Mouse (Mus musculus) ES-Bruce4 (cell line): ENCODE measurements around the gene Mapt.

Experiments
- CTCF ChIP-seq: IDR thresholded peaks from one replicate; pipeline ENCODE4 v1.8.1; 2011; ENCODE audit warnings: low read depth, low read length
- EP300 ChIP-seq: IDR thresholded peaks from 2 replicates; pipeline ENCODE4 v1.6.1; 2011; ENCODE audit warnings: low read depth, low read length; ENCODE audit not compliant: insufficient read depth

DNA sequence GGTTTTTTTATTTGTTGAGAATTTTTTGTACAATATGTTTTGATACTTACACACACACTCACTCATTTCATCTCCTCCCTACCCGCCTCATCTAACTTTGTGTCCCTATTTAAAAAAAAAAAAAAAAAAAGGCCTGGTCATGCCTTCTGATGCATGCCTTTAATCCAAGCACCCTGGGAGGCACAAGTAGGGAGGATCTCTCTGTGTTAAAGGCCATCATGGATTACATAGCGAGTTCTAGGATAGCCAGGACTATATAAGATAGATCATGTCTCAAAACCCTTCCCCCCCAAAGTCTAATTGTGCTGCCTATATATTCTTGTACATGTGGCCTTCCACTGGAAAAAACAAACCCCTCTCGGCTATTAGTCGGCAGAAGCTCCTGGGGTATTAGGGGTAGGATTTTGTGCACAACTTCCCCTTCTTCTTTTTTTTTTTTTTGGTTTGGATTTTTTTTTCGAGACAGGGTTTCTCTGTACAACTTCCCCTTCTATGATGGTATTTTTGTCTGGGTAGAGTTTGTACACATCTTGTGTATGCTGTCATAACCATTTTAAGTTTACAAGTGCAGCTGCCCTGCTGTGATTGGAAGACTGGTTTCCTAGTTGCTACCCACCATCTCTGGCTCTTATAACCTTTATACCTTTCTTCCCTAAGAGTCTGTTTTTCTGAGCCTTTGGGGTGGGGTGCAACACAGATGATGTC lies 136.4 kb downstream of the Mapt start:
- TF ChIP-seq CTCF, result no peak
- no peak for TF ChIP-seq EP300
